Mouse (Mus musculus): ENCODE measurements at regions not wholly inside any gene's neighbourhood (a gene's known extent, or its start where the extent isn't known, plus 50 kb on each side); places are given as distances from the start of the nearest gene placed in this dataset.

DNA sequence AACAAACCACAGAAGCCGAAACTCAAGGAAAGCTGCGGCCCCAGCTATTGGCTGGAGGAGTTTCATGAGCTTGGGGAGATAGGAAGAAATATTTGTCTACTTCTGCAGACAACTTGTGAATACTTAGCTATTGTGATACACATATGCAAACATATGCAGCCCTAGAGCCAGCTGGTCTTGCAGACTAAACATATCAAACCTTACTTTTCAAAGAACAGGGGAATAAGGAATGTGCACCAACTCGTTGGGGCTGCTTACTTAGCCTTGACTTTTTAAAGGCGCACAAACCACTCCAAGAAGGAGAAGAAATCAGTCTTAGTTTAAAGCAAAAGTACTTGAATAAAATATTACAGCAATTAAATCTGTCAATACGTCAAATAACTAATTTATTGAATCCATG is 106.8 kb upstream of the Lpar1 start:
- no peak for DNase-seq (ENCODE audit: low spot score in 2 of 2)

DNA sequence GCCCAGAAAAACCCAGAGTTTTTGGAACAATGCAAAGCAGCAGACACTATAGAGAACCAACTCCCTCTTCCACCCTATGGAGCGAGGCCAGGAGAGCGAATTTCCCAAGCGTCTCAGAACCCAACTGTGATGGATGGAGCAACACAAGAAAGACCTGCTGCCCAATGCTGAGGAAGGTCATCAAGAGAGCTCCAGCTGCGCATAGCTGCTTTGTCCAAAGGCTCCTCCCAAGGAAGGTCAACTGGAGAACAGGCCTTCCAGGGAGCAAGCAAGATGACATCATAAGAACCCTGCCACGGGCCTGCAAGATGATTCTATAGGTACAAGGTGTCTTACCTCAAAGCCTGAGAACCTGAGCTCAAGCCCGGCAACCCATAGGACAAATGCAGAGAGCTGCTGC is 104.5 kb upstream of the Lpar1 start:
- no peak for DNase-seq (ENCODE audit: low spot score in 2 of 2)

DNA sequence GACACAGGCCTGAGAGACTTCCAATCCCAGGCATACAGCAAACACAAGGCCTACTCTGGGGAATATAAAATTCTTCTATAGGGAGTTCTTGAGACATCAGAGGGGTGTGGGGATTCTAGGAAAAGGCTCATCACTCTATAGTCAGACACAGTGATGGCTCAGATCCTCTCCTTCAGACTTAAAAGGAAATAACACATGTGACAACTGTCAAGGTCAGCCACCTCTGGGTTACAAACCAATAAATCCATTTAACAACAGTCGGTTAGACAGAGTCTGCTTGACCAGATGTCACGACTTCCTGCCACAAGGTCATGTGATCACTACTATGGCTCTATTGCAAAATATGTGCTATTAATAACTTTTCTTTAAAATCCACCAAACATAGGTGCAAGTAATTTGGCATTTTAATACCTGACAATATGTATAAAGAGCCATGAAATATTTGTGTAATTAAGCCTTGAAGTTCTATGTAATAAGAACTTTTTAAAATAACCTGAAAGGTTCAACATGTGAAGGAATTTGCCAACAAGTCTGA is 94.1 kb upstream of the Lpar1 start:
- no peak for DNase-seq (ENCODE audit: low spot score in 2 of 2)

GRCm38 (mm10) chr4:58646821-58647220 is 93.1 kb upstream of the Lpar1 start:
- no peak for DNase-seq (ENCODE audit: low spot score in 2 of 2)

- no peak for DNase-seq (ENCODE audit: low spot score in 2 of 2)
Measured at GRCm38 (mm10) chr4:58643371-58643770, 89.7 kb upstream of the Lpar1 start.

DNA sequence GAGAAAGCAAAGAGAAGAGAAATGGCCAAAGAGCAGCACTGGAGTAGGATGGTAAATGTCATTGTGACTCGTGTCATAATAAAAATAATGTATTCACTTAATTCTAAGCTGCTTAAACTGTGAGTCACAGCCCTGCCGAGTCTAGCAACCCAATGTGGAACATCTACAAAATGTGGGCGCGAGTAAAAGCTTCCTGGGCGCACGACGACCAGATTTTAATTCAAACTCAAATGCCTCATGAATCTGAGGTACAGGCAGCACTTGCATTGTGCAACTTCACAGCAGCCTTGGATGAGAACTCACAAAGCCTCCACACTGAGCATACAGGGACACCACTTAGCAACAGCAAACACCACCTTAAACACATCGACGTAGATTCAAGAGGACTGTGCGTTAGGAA is 88.5 kb upstream of the Lpar1 start:
- peak in 1 of 2 experiments; percentile 5 for DNase-seq (ENCODE audit: low spot score in 2 of 2)

- DNase-seq (ENCODE audit: low spot score in 2 of 2), result no peak
Measured at GRCm38 (mm10) chr4:58632696-58633095, 79.0 kb upstream of the Lpar1 start.

- DNase-seq (ENCODE audit: low spot score in 2 of 2), result no peak
Measured at GRCm38 (mm10) chr4:58631415-58631814, 77.7 kb upstream of the Lpar1 start.

GRCm38 (mm10) chr4:58627021-58627420 is 73.3 kb upstream of the Lpar1 start:
- DNase-seq (ENCODE audit: low spot score in 2 of 2), result no peak

DNA sequence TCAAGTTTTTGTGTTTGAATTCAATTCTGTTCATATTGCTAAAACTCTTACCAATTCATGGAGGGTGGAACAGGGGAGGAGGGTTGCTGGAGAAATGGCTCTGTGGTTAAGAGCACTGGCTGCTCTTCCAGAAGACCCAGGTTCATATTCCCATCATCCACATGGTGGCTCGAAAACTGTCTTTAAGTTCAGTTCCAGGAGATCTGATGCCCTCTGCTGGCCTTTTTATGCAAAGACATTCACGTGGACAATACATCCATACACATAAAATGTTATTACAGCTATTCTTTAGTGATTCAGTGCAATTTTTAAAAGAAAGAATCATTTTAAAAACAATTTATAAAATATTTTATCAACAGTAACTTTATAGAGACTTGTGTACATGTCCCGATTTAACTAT is 70.4 kb upstream of the Lpar1 start:
- no peak for DNase-seq (ENCODE audit: low spot score in 2 of 2)

- DNase-seq (ENCODE audit: low spot score in 2 of 2), result no peak
Measured at GRCm38 (mm10) chr4:58620641-58621040, 66.9 kb upstream of the Lpar1 start.

GRCm38 (mm10) chr4:58617261-58617660 is 63.6 kb upstream of the Lpar1 start:
- DNase-seq (ENCODE audit: low spot score in 2 of 2), result no peak

DNA sequence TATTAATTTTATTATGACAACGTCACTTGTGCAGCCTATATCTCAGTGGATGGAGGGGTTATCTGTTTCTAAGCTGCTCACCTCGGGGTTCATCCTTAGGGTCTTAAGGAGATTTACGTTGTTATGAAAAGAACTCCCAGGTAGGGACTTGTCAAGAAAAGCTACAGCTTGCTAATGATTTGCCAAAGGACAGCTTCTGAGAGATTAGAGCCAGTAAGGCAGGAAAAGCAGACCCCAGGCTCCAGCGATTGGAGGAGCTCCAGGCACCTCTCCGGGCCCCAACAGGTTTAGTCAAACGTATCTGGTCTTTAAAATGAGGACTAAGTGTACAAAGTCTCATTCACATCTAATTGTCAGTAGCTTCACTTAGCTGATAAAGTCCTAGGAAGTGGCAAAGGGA is 59.8 kb upstream of the Lpar1 start:
- no peak for DNase-seq (ENCODE audit: low spot score in 2 of 2)

- DNase-seq (ENCODE audit: low spot score in 2 of 2), result no peak
Measured at GRCm38 (mm10) chr4:58613022-58613421, 59.3 kb upstream of the Lpar1 start.

- DNase-seq (ENCODE audit: low spot score in 2 of 2), result no peak
Measured at GRCm38 (mm10) chr4:58607491-58607890, 53.8 kb upstream of the Lpar1 start.

GRCm38 (mm10) chr4:58605941-58606340 is 52.2 kb upstream of the Lpar1 start:
- no peak for DNase-seq (ENCODE audit: low spot score in 2 of 2)

All from frontal cortex, postnatal 25 days (tissue).